Mouse (Mus musculus): ENCODE results near the gene Gal3st1. TPM values are rescaled to one million over a fixed set of nuclear protein-coding genes. Genes with fewer than 3 reads are reported as not detected.
A peak's percentile ranks its signal among the peaks of the same experiment; 100 is the strongest.

Gene Gal3st1
- total RNA-seq (2014; rRNA removed) (2.2 and 2.6 TPM in 2 replicates), polyA plus RNA-seq (2012; rRNA removed) (1.4 and 4.4 TPM in 2 replicates)

GRCm38 (mm10) chr11:3983291-3983862 lies at the start of gene Gal3st1:
Gal3st1 (plus strand) TSS chr11:3983636.
- 2% methylated on average over 37 of the region's 37 CpGs for WGBS
- Histone ChIP-seq H3K36me3 (ENCODE audit: control insufficient read depth, insufficient read depth, low read length) (peaks cover 10% of the 10 kb centered on the region), H3K4me3 (ENCODE audit: insufficient read depth, low read depth, low read length) (peak within 1 kb of the TSS; percentile 65), H3K27ac (replicated peaks; ENCODE audit: insufficient read depth, low read depth, low read length) (0 out of 2 replicates have a peak within 1 kb of the TSS, but pooled peaks have one; percentile 22), H3K27me3 (ENCODE audit: control insufficient read depth, insufficient read depth, low read length) (no peaks in the 10 kb centered on the region), H3K9ac (ENCODE audit: low read depth, low read length) (peak within 1 kb of the TSS; percentile 58), H3K4me1 (ENCODE audit: control insufficient read depth, insufficient read depth, low read length) (peaks cover 3% of the 10 kb centered on the region; the same call in 1 of the 2 replicates), H3K79me2 (ENCODE audit: control insufficient read depth, insufficient read depth, low read length) (no peaks in the 10 kb centered on the region)
- no peak for TF ChIP-seq CTCF (IDR thresholded peaks at IDR 0.05; ENCODE audit: low read depth, low read length)
- no peak for TF ChIP-seq POLR2A (IDR thresholded peaks at IDR 0.05; ENCODE audit: extremely low read depth, insufficient read depth, low read length)
- no peak for DNase-seq (ENCODE audit: extremely low read depth, low read depth, low spot score)

GRCm38 (mm10) chr11:3933756-3934285 lies 49.6 kb upstream of the Gal3st1 start:
- no peak overlapping the region for H3K9ac ChIP-seq (ENCODE audit: low read depth, low read length)
- TF ChIP-seq CTCF (IDR thresholded peaks at IDR 0.05; ENCODE audit: low read depth, low read length) (no peak), POLR2A (IDR thresholded peaks at IDR 0.05; ENCODE audit: extremely low read depth, insufficient read depth, low read length) (no peak)
- no peak overlapping the region for H3K4me3 ChIP-seq (ENCODE audit: insufficient read depth, low read depth, low read length)
- DNase-seq (ENCODE audit: extremely low read depth, low read depth, low spot score): no peak
- no peaks in the 10 kb centered on the region for H3K36me3 ChIP-seq (ENCODE audit: control insufficient read depth, insufficient read depth, low read length)
- no peak overlapping the region for H3K27ac ChIP-seq (replicated peaks; ENCODE audit: insufficient read depth, low read depth, low read length)
- no peaks in the 10 kb centered on the region for H3K79me2 ChIP-seq (ENCODE audit: control insufficient read depth, insufficient read depth, low read length)
- peaks cover 3% of the 10 kb centered on the region; the same call in 1 of the 2 replicates for H3K4me1 ChIP-seq (ENCODE audit: control insufficient read depth, insufficient read depth, low read length)
- WGBS: 86% methylated on average over 9 of the region's 9 CpGs
- H3K27me3 ChIP-seq (ENCODE audit: control insufficient read depth, insufficient read depth, low read length): no peaks in the 10 kb centered on the region

GRCm38 (mm10) chr11:3935135-3935534 lies 48.3 kb upstream of the Gal3st1 start:
- H3K27ac ChIP-seq (replicated peaks; ENCODE audit: insufficient read depth, low read depth, low read length): no peak overlapping the region
- H3K27me3 ChIP-seq (ENCODE audit: control insufficient read depth, insufficient read depth, low read length): no peaks in the 10 kb centered on the region
- H3K4me3 ChIP-seq (ENCODE audit: insufficient read depth, low read depth, low read length): no peak overlapping the region
- 77% methylated on average over 4 of the region's 4 CpGs for WGBS
- H3K36me3 ChIP-seq (ENCODE audit: control insufficient read depth, insufficient read depth, low read length): no peaks in the 10 kb centered on the region
- no peak for TF ChIP-seq POLR2A (IDR thresholded peaks at IDR 0.05; ENCODE audit: extremely low read depth, insufficient read depth, low read length)
- TF ChIP-seq CTCF (IDR thresholded peaks at IDR 0.05; ENCODE audit: low read depth, low read length): no peak
- H3K79me2 ChIP-seq (ENCODE audit: control insufficient read depth, insufficient read depth, low read length): no peaks in the 10 kb centered on the region
- H3K9ac ChIP-seq (ENCODE audit: low read depth, low read length): no peak overlapping the region
- DNase-seq (ENCODE audit: extremely low read depth, low read depth, low spot score): no peak
- 0 out of 2 replicates have a peak, but pooled peaks cover 3% of the 10 kb centered on the region for H3K4me1 ChIP-seq (ENCODE audit: control insufficient read depth, insufficient read depth, low read length)

- no peaks in the 10 kb centered on the region for H3K27me3 ChIP-seq (ENCODE audit: control insufficient read depth, insufficient read depth, low read length)
- no peak overlapping the region for H3K9ac ChIP-seq (ENCODE audit: low read depth, low read length)
- no peak overlapping the region for H3K27ac ChIP-seq (replicated peaks; ENCODE audit: insufficient read depth, low read depth, low read length)
- peak; percentile 44 for DNase-seq (ENCODE audit: extremely low read depth, low read depth, low spot score)
- H3K79me2 ChIP-seq (ENCODE audit: control insufficient read depth, insufficient read depth, low read length): no peaks in the 10 kb centered on the region
- 93% methylated on average over 3 of the region's 3 CpGs for WGBS
- no peaks in the 10 kb centered on the region for H3K36me3 ChIP-seq (ENCODE audit: control insufficient read depth, insufficient read depth, low read length)
- H3K4me3 ChIP-seq (ENCODE audit: insufficient read depth, low read depth, low read length): no peak overlapping the region
- no peak for TF ChIP-seq CTCF (IDR thresholded peaks at IDR 0.05; ENCODE audit: low read depth, low read length)
- TF ChIP-seq POLR2A (IDR thresholded peaks at IDR 0.05; ENCODE audit: extremely low read depth, insufficient read depth, low read length): no peak
- H3K4me1 ChIP-seq (ENCODE audit: control insufficient read depth, insufficient read depth, low read length): 0 out of 2 replicates have a peak, but pooled peaks cover 1% of the 10 kb centered on the region
These were observed 47.1 kb upstream of the Gal3st1 start for GRCm38 (mm10) chr11:3936318-3936717.

GRCm38 (mm10) chr11:3937321-3937874 lies 46.0 kb upstream of the Gal3st1 start:
- WGBS: 49% methylated on average over 13 of the region's 13 CpGs
- Histone ChIP-seq H3K4me3 (ENCODE audit: insufficient read depth, low read depth, low read length) (no peak overlapping the region), H3K36me3 (ENCODE audit: control insufficient read depth, insufficient read depth, low read length) (no peaks in the 10 kb centered on the region), H3K27me3 (ENCODE audit: control insufficient read depth, insufficient read depth, low read length) (no peaks in the 10 kb centered on the region), H3K79me2 (ENCODE audit: control insufficient read depth, insufficient read depth, low read length) (no peaks in the 10 kb centered on the region), H3K4me1 (ENCODE audit: control insufficient read depth, insufficient read depth, low read length) (no peaks in the 10 kb centered on the region), H3K27ac (replicated peaks; ENCODE audit: insufficient read depth, low read depth, low read length) (peak overlapping the region; percentile 24), H3K9ac (ENCODE audit: low read depth, low read length) (no peak overlapping the region)
- TF ChIP-seq CTCF (IDR thresholded peaks at IDR 0.05; ENCODE audit: low read depth, low read length): no peak
- DNase-seq (ENCODE audit: extremely low read depth, low read depth, low spot score): peak; percentile 93

DNA sequence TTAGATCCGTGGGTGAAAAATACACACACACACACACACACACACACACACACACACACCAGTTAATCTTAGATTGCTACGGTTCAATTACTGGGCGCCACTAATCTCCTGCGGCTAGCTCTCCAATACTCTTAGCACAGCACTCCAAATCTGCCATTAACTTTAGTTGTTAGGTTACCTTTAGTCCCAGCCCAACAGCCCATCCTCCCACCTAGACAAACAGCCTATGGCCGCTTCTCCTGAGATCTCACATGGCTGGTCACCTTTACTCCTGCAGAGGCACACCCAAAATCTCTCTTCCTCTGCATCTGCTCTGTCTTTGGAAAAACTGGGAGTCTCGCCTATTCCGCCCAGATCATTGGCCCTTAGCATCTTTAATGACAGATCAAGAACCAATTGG lies 42.1 kb upstream of the Gal3st1 start:
- 93% methylated on average over 7 of the region's 7 CpGs for WGBS
- Histone ChIP-seq H3K79me2 (ENCODE audit: control insufficient read depth, insufficient read depth, low read length) (no peaks in the 10 kb centered on the region), H3K36me3 (ENCODE audit: control insufficient read depth, insufficient read depth, low read length) (no peaks in the 10 kb centered on the region), H3K27me3 (ENCODE audit: control insufficient read depth, insufficient read depth, low read length) (no peaks in the 10 kb centered on the region), H3K9ac (ENCODE audit: low read depth, low read length) (no peak overlapping the region), H3K4me1 (ENCODE audit: control insufficient read depth, insufficient read depth, low read length) (no peaks in the 10 kb centered on the region), H3K4me3 (ENCODE audit: insufficient read depth, low read depth, low read length) (no peak overlapping the region), H3K27ac (replicated peaks; ENCODE audit: insufficient read depth, low read depth, low read length) (no peak overlapping the region)
- no peak for DNase-seq (ENCODE audit: extremely low read depth, low read depth, low spot score)
- TF ChIP-seq CTCF (IDR thresholded peaks at IDR 0.05; ENCODE audit: low read depth, low read length) (no peak), POLR2A (IDR thresholded peaks at IDR 0.05; ENCODE audit: extremely low read depth, insufficient read depth, low read length) (no peak)
